Mouse (Mus musculus) intestine, postnatal 0 days (tissue): ENCODE measurements around the gene Dnajc5. TPM values are rescaled to one million over a fixed set of nuclear protein-coding genes. Genes with fewer than 3 reads are reported as not detected.

Source experiments
- ATAC-seq: fragments of 200-750 bp; cut with Nextera tagmentation; 2 replicates; pipeline ENCODE4 v1.8.0; 2017; ENCODE audit warnings: mild to moderate bottlenecking, moderate TSS enrichment, moderate library complexity
- H3K27ac ChIP-seq: fragments of 300-500 bp; sonication (generic); 2 replicates; pipeline ENCODE4 v1.5.1; 2014; ENCODE audit warnings: mild to moderate bottlenecking, low read depth, low read length, moderate library complexity
- H3K27me3 ChIP-seq: fragments of 300-500 bp; sonication (generic); replicated peaks from 2 replicates; pipeline ENCODE4 v1.6.1; 2014; ENCODE audit warnings: low read length, mixed read lengths; ENCODE audit not compliant: control insufficient read depth, insufficient read depth
- H3K36me3 ChIP-seq: fragments of 300-500 bp; sonication (generic); 2 replicates; pipeline ENCODE4 v1.6.1; 2014; ENCODE audit warnings: mild to moderate bottlenecking, moderate library complexity; ENCODE audit not compliant: control insufficient read depth, insufficient read depth
- H3K4me1 ChIP-seq: fragments of 300-500 bp; sonication (generic); replicated peaks from 2 replicates; pipeline ENCODE4 v1.6.1; 2014; ENCODE audit warnings: antibody characterized with exemption, low read length, mixed read lengths; ENCODE audit not compliant: control insufficient read depth, insufficient read depth
- H3K4me2 ChIP-seq: fragments of 300-500 bp; sonication (generic); replicated peaks from 2 replicates; pipeline ENCODE4 v1.6.1; 2014; ENCODE audit warnings: low read depth, mild to moderate bottlenecking, moderate library complexity
- H3K4me3 ChIP-seq: fragments of 300-500 bp; sonication (generic); 2 replicates; pipeline ENCODE4 v1.5.1; 2014; ENCODE audit warnings: low read depth, low read length
- H3K9ac ChIP-seq: fragments of 300-500 bp; sonication (generic); 2 replicates; pipeline ENCODE4 v1.6.1; 2014; ENCODE audit warnings: mild to moderate bottlenecking, low read depth, low read length
- H3K9me3 ChIP-seq: fragments of 300-500 bp; sonication (generic); 2 replicates; pipeline ENCODE4 v1.6.1; 2016; ENCODE audit warnings: mixed run types; ENCODE audit not compliant: control insufficient read depth
- CTCF ChIP-seq: sonication (generic); IDR thresholded peaks from 2 replicates; pipeline ENCODE4 v1.5.1; 2016; ENCODE audit warnings: low read depth, mild to moderate bottlenecking, control low read depth, antibody characterized with exemption, moderate library complexity
- WGBS: fragments of 180-500 bp; shearing (Covaris S2); extraction: QIAGEN DNeasy Blood & Tissue Kit; methylation state at CpG from one replicate; pipeline ENCODE4 v1.1.7; 2014; 5-methylcytosine and 5-hydroxymethylcytosine counted together
- polyA plus RNA-seq: library from polyadenylated mRNA; unstranded; fragments of >200 nt; fragmentation: Nextera tagmentation; extraction: Ambion mirVana; gene quantifications from 2 replicates; pipeline ENCODE4 v1.2.1, GENCODE M21; 2015

Gene Dnajc5
- polyA plus RNA-seq: 60.4 and 62.9 TPM in 2 replicates

GRCm38 (mm10) chr2:181520118-181520935 lies at the start of gene Dnajc5:
Gene Dnajc5 (plus strand): TSS chr2:181520485.
- under 1% methylated on average over 74 of the region's 74 CpGs for WGBS
- 0 out of 2 replicates have a peak, but pooled peaks have one; percentile 2 for TF ChIP-seq CTCF
- H3K27ac ChIP-seq: peak within 1 kb of the TSS; percentile 93
- peak; percentile 97 for ATAC-seq
- H3K4me2 ChIP-seq: peak within 1 kb of the TSS; percentile 69
- H3K4me3 ChIP-seq: peak within 1 kb of the TSS; percentile 65
- H3K9me3 ChIP-seq: no peaks in the 10 kb centered on the region
- H3K27me3 ChIP-seq: no peaks in the 10 kb centered on the region
- peak within 1 kb of the TSS; percentile 83 for H3K9ac ChIP-seq
- H3K36me3 ChIP-seq: peaks cover 20% of the 10 kb centered on the region
- H3K4me1 ChIP-seq: peaks cover 9% of the 10 kb centered on the region; the same call in 1 of the 2 replicates

- Histone ChIP-seq H3K36me3 (no peaks in the 10 kb centered on the region), H3K4me2 (no peak overlapping the region), H3K4me1 (no peaks in the 10 kb centered on the region), H3K4me3 (no peak overlapping the region), H3K9me3 (no peaks in the 10 kb centered on the region), H3K27me3 (no peaks in the 10 kb centered on the region), H3K27ac (no peak overlapping the region), H3K9ac (no peak overlapping the region)
- no peak for TF ChIP-seq CTCF
- WGBS: 55% methylated on average over 5 of the region's 5 CpGs
- ATAC-seq: no peak
Measured at GRCm38 (mm10) chr2:181471246-181471645, 49.0 kb upstream of the Dnajc5 start.

- WGBS: 60% methylated on average over 1 of the region's 1 CpGs
- Histone ChIP-seq H3K9ac (no peak overlapping the region), H3K27me3 (no peaks in the 10 kb centered on the region), H3K9me3 (no peaks in the 10 kb centered on the region), H3K4me2 (no peak overlapping the region), H3K36me3 (no peaks in the 10 kb centered on the region), H3K4me1 (no peaks in the 10 kb centered on the region), H3K27ac (no peak overlapping the region), H3K4me3 (no peak overlapping the region)
- ATAC-seq: no peak
- TF ChIP-seq CTCF: no peak
Measured at GRCm38 (mm10) chr2:181472256-181472827, 47.9 kb upstream of the Dnajc5 start.

GRCm38 (mm10) chr2:181483120-181483519 lies 37.2 kb upstream of the Dnajc5 start:
- Histone ChIP-seq H3K4me2 (peak overlapping the region; percentile 38), H3K27ac (no peak overlapping the region), H3K4me3 (no peak overlapping the region), H3K9me3 (no peaks in the 10 kb centered on the region), H3K4me1 (0 out of 2 replicates have a peak, but pooled peaks cover 3% of the 10 kb centered on the region), H3K27me3 (no peaks in the 10 kb centered on the region; the same call in 1 of the 2 replicates), H3K9ac (no peak overlapping the region), H3K36me3 (no peaks in the 10 kb centered on the region; the same call in 1 of the 2 replicates)
- no peak for TF ChIP-seq CTCF
- ATAC-seq: peak; percentile 60; the same call in 1 of the 2 replicates
- 21% methylated on average over 2 of the region's 2 CpGs for WGBS

- TF ChIP-seq CTCF: peak; percentile 53
- H3K4me2 ChIP-seq: peak overlapping the region; percentile 38
- 0 out of 2 replicates have a peak, but pooled peaks cover 3% of the 10 kb centered on the region for H3K4me1 ChIP-seq
- H3K36me3 ChIP-seq: no peaks in the 10 kb centered on the region; the same call in 1 of the 2 replicates
- ATAC-seq: peak; percentile 76
- H3K9me3 ChIP-seq: no peaks in the 10 kb centered on the region
- H3K27me3 ChIP-seq: no peaks in the 10 kb centered on the region; the same call in 1 of the 2 replicates
- 35% methylated on average over 7 of the region's 7 CpGs for WGBS
- H3K4me3 ChIP-seq: no peak overlapping the region
- no peak overlapping the region for H3K9ac ChIP-seq
- H3K27ac ChIP-seq: no peak overlapping the region; the same call in 1 of the 2 replicates
Measured at GRCm38 (mm10) chr2:181483562-181484318, 36.5 kb upstream of the Dnajc5 start.
